Mouse (Mus musculus): ENCODE measurements around the gene Olfr1255.

Gene Olfr1255

DNA sequence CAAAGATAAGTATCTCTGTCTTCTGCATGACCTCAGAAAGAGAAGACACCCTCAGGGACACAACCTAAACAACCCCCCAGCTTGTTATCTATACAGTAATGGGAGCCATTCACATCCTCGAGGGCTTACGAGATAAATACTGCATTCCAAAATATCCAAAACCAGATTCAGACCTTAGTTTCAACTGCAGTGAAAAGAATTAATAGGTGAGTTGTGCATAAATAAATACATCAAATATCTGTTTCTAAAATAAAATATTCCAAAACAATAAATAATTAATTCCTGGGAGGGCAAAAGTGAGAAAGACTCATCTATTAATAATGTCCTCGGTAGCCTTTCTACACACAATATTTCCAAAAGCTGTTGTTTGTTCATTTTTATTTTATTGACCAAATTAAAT, at the start of gene Olfr1255:
Olfr1255 (plus strand) TSS at position 301 of the 400 bp plus-strand sequence.
- no peak for DNase-seq (ENCODE audit: low spot score)

DNA sequence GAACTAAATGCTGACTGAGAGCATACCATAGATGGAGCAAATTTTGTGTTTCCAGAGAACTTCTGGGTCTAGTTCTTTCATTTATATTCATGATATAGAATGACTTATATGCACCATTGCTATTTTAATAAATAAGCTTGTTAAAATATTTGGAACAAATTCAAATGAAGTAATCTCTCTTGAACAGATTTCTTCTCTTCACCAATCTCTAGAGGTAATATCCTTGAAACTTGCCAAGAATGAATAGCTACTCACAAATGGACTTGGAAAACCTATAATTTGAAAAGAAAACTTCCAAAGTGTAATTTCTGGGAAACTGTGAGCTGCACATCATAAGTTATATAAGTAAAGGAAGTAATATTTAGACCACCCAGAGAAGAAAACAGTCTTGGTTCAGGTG, 18.3 kb upstream of the Olfr1255 start, which contains the start of gene Olfr1254:
Olfr1254 (minus strand) TSS at position 101 of the 400 bp plus-strand sequence.
- DNase-seq (ENCODE audit: low spot score), result no peak

DNA sequence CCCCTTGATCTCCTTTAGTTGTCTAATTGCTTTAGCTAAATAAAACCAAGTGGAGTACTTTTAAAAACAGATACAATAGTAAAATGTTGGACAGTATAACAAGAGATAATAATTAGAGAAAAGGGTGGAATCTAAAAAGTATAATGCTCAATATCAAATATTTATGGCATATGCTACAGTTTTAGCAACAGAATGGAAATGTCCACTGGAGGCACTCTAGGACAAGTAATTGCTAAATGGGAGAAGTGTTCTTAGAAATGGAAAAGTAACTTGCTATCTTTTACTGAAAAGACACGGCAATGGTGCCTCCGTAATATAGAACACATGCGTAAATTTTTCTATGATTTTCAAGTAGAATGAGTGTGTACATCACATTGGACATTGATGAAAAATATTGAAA, 12.3 kb upstream of the Olfr1255 start:
- no peak for DNase-seq (ENCODE audit: low spot score)

DNA sequence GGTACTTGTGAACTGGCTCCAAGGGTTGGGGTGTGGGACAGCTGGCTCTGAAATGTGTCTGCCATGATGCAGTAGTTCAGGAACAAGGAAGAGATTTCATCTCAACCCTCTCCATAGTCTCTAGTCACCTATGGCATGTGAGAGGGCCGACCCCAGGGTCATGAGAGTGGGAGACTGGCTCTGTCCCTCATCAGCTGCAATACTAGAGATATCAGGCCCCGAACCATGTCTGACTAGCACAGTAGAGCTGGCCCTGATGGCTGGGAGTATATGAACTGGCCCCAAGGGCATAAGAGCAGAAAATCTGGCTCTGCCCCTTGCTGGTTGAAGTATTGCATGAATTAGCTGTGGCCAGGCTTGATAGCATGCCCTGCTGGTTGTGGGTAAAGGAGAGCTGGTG, 1.1 kb upstream of the Olfr1255 start:
- no peak for DNase-seq (ENCODE audit: low spot score)

DNA sequence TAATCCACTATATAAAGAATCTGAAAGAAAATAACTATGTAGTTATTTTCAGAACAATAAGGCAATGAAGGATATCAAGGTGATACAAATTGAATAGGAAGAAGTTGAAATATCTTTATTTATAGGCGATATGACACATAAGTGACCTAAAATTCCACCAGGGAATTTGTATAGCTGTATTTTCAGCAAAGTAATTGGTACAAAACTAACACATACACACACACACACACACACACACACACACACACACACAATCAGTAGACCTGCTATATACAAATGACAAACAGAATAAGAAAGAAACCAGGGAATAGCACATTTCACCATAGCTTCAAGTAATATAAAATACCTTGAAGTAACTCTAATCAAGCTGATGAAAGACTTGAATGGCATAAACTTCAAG, 8.4 kb downstream of the Olfr1255 start:
- DNase-seq (ENCODE audit: low spot score), result no peak

DNA sequence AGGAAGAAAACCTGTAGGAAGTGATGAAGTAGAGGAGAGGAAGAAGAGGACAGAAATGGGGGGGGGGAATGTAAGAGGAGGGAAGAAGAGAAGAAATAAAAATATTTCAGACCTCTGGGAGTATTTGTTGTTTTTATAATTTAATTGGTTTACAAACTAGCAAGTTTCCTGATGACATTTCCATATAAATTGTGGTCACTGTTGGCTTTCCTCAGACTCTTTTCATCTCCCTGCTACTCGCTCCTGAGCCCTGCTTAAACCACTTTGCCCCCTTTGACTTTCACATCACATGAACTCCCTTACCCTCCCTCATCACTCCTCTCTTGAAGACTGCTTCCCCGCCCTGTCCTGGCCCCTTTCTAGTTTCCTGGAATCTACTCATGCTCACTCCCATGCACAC, 29.6 kb downstream of the Olfr1255 start, which contains the start of gene Olfr1256:
Olfr1256 (minus strand) TSS at position 101 of the 400 bp plus-strand sequence.
- DNase-seq (ENCODE audit: low spot score), result no peak

DNA sequence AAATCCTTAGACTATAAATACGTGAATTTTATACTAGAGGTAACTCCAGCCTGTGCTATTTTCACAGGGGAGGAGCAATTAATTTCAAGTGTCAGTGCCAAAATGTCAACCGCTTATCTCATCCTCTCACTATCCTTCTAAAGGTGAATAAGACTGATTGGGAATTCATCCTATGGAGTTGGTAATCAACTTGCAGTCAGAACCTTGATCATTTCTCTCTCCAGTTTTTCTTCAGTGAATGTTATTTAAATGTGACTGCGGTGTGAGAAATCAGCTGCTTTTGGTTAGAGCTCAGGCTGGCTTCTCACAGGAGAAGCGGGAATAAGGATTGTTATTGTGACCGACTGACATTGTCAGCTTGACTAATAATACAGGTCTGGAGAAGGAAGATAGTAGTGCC, 36.3 kb downstream of the Olfr1255 start, which contains the start of gene Olfr48:
Olfr48 (minus strand) TSS at position 101 of the 400 bp plus-strand sequence.
- DNase-seq (ENCODE audit: low spot score), result no peak

DNA sequence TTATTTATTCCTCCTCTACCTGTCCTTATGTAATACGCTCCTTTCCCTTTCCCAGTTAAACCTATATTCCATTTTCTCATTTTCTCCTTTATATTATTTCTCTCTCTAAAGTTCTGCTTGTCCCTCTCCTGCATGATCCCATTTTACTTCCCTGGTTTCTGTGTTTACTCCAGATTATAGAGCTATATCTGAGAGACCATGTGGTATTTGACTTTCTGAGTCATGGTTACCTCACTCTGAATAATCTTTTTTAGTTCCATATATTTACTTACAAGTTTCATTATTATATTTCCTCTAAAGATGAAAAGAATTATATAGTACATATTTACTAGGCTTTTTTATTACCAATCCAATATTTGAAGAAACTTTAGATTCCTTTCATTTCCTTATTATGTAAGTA, 37.4 kb downstream of the Olfr1255 start:
- no peak for DNase-seq (ENCODE audit: low spot score)

Data from ovary, postnatal 10 days (tissue).